Mouse (Mus musculus) hindbrain, embryonic 16.5 days (tissue): ENCODE measurements at regions not wholly inside any gene's neighbourhood (a gene's known extent, or its start where the extent isn't known, plus 50 kb on each side); places are given as distances from the start of the nearest gene placed in this dataset.
A peak's percentile ranks its signal among the peaks of the same experiment; 100 is the strongest.

Experiments
- ATAC-seq: fragments of 200-750 bp; cut with Nextera tagmentation; 2 replicates; pipeline ENCODE4 v1.8.0; 2017; ENCODE audit warnings: moderate TSS enrichment, moderate library complexity
- H3K27ac ChIP-seq: fragments of 300-500 bp; sonication (generic); 2 replicates; pipeline ENCODE4 v1.5.1; 2014; ENCODE audit warnings: low read depth, mild to moderate bottlenecking, control low read depth, low read length, moderate library complexity
- H3K27me3 ChIP-seq: fragments of 300-500 bp; sonication (generic); replicated peaks from 2 replicates; pipeline ENCODE4 v1.6.1; 2014; ENCODE audit warnings: low read length; ENCODE audit not compliant: control insufficient read depth, insufficient read depth
- H3K36me3 ChIP-seq: fragments of 300-500 bp; sonication (generic); 2 replicates; pipeline ENCODE4 v1.6.1; 2014; ENCODE audit warnings: mild to moderate bottlenecking, low read length, moderate library complexity, mixed read lengths; ENCODE audit not compliant: control insufficient read depth, insufficient read depth
- H3K4me1 ChIP-seq: fragments of 300-500 bp; sonication (generic); 2 replicates; pipeline ENCODE4 v1.6.1; 2014; ENCODE audit warnings: low read depth, low read length; ENCODE audit not compliant: control insufficient read depth, insufficient read depth
- H3K4me2 ChIP-seq: fragments of 300-500 bp; sonication (generic); 2 replicates; pipeline ENCODE4 v1.6.1; 2014; ENCODE audit warnings: mild to moderate bottlenecking, low read length, control low read depth, moderate library complexity
- H3K4me3 ChIP-seq: fragments of 300-500 bp; sonication (generic); 2 replicates; pipeline ENCODE4 v1.5.1; 2014; ENCODE audit warnings: mild to moderate bottlenecking, low read length, control low read depth, moderate library complexity
- H3K9ac ChIP-seq: fragments of 300-500 bp; sonication (generic); 2 replicates; pipeline ENCODE4 v1.6.1; 2014; ENCODE audit warnings: low read depth, mild to moderate bottlenecking, control low read depth, low read length, moderate library complexity
- H3K9me3 ChIP-seq: fragments of 300-500 bp; sonication (generic); 2 replicates; pipeline ENCODE4 v1.6.1; 2014; ENCODE audit warnings: mild to moderate bottlenecking, low read length, moderate library complexity; ENCODE audit not compliant: control insufficient read depth
- WGBS: fragments of 180-500 bp; shearing (Covaris S2); extraction: QIAGEN DNeasy Blood & Tissue Kit; methylation state at CpG from one replicate; pipeline ENCODE4 v1.1.7; 2014; 5-methylcytosine and 5-hydroxymethylcytosine counted together

DNA sequence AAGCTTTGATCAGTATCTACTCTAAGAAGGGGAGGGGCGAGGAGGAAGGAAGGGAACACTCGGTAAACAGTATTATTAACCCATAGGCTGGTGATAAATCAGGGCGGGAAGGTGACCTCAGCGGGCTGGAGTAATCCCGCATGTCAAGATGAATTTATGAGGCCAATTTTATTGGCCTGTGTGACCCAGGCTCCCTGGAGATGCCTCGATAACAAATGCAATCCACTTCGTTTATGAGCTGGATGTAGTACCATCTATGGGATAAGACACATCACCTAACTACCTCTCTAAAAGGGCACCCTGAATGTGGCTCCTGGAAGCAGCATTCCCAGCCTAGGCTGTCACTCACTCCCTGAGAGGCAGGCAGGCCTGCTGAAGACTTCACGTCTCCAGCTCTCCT lies 321.2 kb upstream of the Zfp703 start:
- no peaks in the 10 kb centered on the region for H3K27me3 ChIP-seq
- no peak overlapping the region for H3K9ac ChIP-seq
- H3K9me3 ChIP-seq, result no peaks in the 10 kb centered on the region
- H3K4me2 ChIP-seq, result no peak overlapping the region
- no peaks in the 10 kb centered on the region for H3K36me3 ChIP-seq
- no peak overlapping the region for H3K27ac ChIP-seq
- H3K4me3 ChIP-seq, result no peak overlapping the region
- ATAC-seq, result no peak; the same call in 1 of the 2 replicates
- 72% methylated on average over 8 of the region's 8 CpGs for WGBS
- H3K4me1 ChIP-seq, result no peaks in the 10 kb centered on the region; the same call in 1 of the 2 replicates

DNA sequence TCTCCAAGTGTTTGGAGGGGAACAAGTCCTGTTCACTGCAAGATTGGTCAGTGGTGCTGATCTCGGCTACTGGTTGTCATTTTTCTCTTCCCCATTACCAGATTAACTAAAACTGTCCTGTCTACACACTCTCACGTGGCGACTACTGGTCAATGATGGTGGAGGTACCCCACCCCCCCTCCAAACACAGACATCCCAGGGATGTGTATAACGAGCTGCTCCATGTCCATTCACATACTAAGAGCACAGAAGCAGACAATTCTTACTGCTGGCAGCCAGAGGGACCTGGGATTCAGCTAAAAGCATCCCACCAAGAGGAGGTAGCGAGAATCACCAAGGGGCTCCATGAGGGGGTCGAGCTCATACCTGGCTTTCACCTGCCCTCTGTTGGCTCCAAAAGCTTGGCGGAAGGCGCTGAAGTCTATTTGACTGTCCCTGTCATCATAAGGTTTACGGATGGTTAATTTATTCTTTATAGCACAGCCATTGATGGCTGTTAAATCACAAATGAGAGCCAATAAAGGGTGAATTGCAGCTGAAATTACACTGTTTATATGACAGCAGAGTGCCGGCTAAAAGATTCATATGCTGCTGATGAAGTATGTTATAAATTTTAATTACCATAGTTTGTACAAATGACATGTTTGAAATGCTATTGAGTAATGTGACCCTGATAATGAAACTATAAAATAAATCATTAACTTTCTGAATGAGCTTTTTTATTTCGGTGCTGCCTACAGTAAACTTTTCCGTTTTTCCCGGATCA lies 320.6 kb upstream of the Zfp703 start:
- Histone ChIP-seq H3K27ac (no peak overlapping the region), H3K4me1 (no peaks in the 10 kb centered on the region; the same call in 1 of the 2 replicates), H3K27me3 (no peaks in the 10 kb centered on the region), H3K9ac (no peak overlapping the region), H3K36me3 (no peaks in the 10 kb centered on the region), H3K4me2 (no peak overlapping the region), H3K4me3 (no peak overlapping the region), H3K9me3 (no peaks in the 10 kb centered on the region)
- 73% methylated on average over 13 of the region's 13 CpGs for WGBS
- ATAC-seq, result no peak

DNA sequence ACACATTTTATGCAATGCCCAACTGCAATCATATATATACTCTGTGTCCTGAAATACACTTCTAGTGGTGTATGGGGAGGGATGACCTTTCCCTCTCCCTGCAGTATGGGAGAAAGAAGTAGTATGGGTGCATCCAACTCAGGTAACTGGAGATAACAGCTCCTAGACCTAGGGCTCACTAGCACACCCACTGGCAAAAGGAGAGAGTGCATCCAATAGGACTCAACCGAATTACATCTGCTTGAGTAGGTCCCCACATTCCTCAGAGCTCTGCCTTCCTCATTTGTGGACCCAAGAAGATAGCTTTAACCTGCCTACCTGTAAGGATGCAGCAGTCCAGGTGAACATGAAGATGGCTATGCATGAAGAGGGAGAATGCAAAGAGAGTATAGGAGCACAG lies 317.7 kb upstream of the Zfp703 start:
- no peak overlapping the region for H3K4me3 ChIP-seq
- H3K27ac ChIP-seq, result no peak overlapping the region
- no peaks in the 10 kb centered on the region for H3K36me3 ChIP-seq
- no peak overlapping the region for H3K4me2 ChIP-seq
- H3K4me1 ChIP-seq, result no peaks in the 10 kb centered on the region; the same call in 1 of the 2 replicates
- no peak for ATAC-seq
- H3K9me3 ChIP-seq, result no peaks in the 10 kb centered on the region
- WGBS, result 38% methylated on average over 1 of the region's 1 CpGs
- H3K9ac ChIP-seq, result no peak overlapping the region
- H3K27me3 ChIP-seq, result no peaks in the 10 kb centered on the region

DNA sequence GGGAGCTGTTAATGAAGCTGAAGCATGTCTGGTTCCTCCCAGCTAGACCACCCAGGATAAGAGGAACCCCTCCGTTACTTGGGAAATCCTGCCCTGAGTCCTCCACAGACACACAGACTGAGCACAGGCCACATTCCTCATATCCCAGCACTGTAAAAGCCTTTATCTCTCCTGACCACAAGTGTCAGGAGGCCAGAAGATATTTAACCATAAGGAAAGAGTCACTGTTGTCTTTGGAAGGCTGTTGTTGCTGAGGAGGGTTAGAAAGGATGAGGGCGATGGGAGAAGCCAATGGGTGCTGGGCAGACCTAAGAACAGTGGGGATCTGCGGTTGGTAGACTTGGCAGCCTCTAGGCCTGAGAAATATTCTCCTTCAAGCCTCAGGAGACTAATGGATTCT lies 307.6 kb upstream of the Zfp703 start:
- peaks cover 2% of the 10 kb centered on the region; the same call in 1 of the 2 replicates for H3K4me1 ChIP-seq
- no peaks in the 10 kb centered on the region for H3K9me3 ChIP-seq
- no peak for ATAC-seq
- no peaks in the 10 kb centered on the region for H3K36me3 ChIP-seq
- no peak overlapping the region for H3K27ac ChIP-seq
- no peak overlapping the region for H3K9ac ChIP-seq
- WGBS, result 94% methylated on average over 3 of the region's 3 CpGs
- H3K27me3 ChIP-seq, result no peaks in the 10 kb centered on the region
- no peak overlapping the region for H3K4me3 ChIP-seq
- H3K4me2 ChIP-seq, result no peak overlapping the region

DNA sequence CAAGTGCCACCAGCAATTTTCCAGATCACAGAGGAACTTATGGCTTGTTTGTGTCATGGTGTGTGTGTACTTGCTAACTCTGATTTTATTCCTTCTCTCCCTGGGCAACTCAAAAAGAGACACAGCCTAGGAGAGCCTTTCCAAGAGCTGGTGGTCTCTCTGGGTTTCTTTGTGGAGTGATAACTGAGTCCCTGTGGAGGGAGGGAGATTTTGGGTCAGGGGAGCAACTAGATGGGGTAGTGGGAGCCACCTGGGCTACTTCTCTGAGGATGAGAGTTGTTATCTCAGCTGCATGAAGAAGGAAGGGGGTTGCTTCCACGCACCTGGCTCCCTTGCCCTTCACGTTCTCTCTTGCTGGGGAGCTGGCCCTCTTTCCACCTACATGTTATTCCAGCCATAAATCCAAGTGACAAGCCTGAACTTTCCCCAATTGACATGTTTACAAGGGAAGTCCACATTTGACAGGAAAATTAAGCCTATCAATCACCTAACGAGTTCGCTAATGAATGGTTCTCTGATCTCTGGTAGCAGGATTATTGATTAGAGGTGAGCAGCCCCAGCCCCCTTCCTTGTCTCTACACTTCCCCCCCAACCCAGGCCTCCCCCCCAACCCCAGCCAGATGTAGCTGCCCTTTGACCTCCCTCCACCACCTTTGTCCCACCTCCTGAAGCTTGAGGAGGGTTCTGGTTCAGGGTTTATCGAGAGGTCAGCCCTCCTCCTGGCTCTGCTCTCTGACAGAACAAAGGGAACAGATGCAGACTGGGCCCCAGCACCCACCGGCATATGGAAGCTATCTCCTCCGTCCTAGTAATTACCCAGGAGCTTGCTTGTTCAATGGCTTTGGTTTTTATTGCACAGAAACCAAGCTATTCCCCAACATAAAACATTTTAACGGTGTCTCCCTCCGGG lies 304.4 kb upstream of the Zfp703 start:
- H3K27ac ChIP-seq, result no peak overlapping the region
- WGBS, result 34% methylated on average over 9 of the region's 9 CpGs
- no peak for ATAC-seq

DNA sequence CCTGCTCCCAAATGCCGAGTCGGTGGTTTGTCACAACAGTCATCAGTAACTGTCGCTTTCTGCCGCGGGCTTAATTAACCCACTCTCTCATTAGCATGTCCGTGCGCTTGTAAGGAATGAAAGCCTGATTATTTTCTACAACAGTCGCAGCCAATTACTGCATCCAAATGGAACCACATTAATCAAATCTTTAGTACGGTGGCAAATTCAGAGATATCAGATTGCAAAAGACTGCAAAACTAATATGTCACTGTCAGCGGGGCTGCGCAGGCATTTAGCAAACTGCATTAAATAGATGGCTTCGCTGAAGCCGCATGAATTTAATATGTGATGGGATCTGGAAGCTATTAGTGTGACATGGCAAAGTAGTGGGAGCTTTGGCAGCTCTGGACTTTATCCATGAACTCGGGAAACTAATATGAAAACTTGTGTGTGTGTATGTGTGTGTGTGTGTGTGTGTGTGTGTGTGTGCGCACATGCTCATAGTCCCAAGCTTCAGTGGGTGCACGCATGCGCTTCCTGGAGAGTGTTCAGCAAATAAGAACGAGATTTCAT lies 299.5 kb upstream of the Zfp703 start:
- Histone ChIP-seq H3K9ac (no peak overlapping the region), H3K4me3 (no peak overlapping the region), H3K9me3 (no peaks in the 10 kb centered on the region), H3K27ac (no peak overlapping the region), H3K27me3 (no peaks in the 10 kb centered on the region; the same call in 1 of the 2 replicates), H3K4me2 (peak overlapping the region; percentile 18; the same call in 1 of the 2 replicates), H3K4me1 (peaks cover 2% of the 10 kb centered on the region; the same call in 1 of the 2 replicates), H3K36me3 (no peaks in the 10 kb centered on the region)
- ATAC-seq, result peak; percentile 83
- WGBS, result 35% methylated on average over 18 of the region's 18 CpGs

More for the DNA sequence above, 304.4 kb upstream of the Zfp703 start:
- no peaks in the 10 kb centered on the region for H3K36me3 ChIP-seq
- H3K9me3 ChIP-seq, result no peaks in the 10 kb centered on the region
- H3K9ac ChIP-seq, result no peak overlapping the region
- no peak overlapping the region for H3K4me3 ChIP-seq
- peaks cover 2% of the 10 kb centered on the region; the same call in 1 of the 2 replicates for H3K4me1 ChIP-seq
- H3K4me2 ChIP-seq, result no peak overlapping the region
- H3K27me3 ChIP-seq, result no peaks in the 10 kb centered on the region

DNA sequence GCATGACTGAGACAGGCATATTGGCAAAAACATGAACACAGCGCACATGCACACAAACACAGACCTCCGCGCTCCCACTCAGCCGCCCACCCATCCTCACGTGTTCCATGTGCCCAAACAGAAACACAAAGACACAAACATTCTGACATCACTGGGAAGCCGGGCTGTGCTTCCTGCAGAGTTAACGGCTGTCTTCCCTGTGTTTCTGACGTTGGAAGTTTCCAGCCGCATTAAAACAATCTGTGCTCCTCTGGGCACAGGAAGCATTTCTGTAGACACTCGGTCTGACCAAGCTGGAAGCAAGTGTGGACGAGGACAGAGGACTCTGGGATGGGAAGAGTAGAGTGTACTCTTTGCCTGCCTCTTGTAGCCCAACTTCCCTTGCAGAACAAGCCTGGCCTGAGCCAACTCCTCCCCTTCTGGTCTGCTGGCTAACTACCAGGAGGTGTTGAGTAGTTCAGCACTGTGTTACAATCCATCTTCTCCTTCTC lies 296.2 kb upstream of the Zfp703 start:
- no peak for ATAC-seq
- 64% methylated on average over 11 of the region's 11 CpGs for WGBS
- Histone ChIP-seq H3K27me3 (no peaks in the 10 kb centered on the region; the same call in 1 of the 2 replicates), H3K9me3 (no peaks in the 10 kb centered on the region), H3K4me2 (no peak overlapping the region), H3K27ac (no peak overlapping the region), H3K9ac (no peak overlapping the region), H3K4me1 (no peaks in the 10 kb centered on the region), H3K4me3 (no peak overlapping the region), H3K36me3 (no peaks in the 10 kb centered on the region)

DNA sequence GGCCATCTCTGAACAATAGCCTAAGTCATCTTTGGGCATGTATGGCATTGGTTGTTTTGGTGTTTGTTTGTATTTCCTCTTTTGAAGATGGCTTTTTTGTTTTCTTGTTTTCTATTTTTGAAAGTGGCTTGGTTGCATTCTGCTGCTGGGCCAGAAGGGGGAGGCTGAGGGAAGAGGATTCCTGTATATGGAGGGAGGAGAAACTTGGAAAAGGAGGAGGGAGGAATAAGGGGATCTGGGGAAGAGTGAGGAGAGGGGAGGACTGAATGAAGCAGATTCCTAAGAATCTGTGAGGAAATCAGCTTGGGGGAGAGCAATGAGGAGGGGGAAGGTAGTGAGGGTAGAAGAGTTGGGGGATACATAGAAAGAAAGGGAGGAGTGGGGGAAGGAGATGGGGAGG lies 290.0 kb upstream of the Zfp703 start:
- Histone ChIP-seq H3K4me2 (no peak overlapping the region), H3K9me3 (no peaks in the 10 kb centered on the region), H3K4me3 (no peak overlapping the region), H3K9ac (no peak overlapping the region), H3K27ac (no peak overlapping the region), H3K4me1 (peaks cover 6% of the 10 kb centered on the region), H3K27me3 (no peaks in the 10 kb centered on the region), H3K36me3 (no peaks in the 10 kb centered on the region)
- no peak for ATAC-seq

DNA sequence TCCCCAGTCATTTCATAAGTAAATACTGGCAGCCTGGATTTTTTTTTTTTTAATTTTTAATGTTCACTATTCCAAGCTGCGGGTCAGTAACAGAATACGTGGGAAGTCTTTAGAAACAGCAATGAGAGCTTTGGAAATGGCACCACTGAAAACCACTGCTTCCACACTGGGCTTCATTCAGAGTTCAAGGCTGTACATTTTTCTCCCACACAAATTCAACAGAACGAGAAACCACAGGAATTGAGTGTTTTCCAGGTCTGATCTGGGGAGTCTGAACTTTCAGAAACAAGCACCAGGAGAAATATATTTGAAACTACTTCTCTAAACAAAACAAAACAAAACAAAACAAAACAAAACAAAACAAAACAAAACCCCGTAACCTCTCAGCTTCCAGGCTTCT lies 289.1 kb upstream of the Zfp703 start:
- ATAC-seq, result no peak
- 73% methylated on average over 4 of the region's 4 CpGs for WGBS
- Histone ChIP-seq H3K27me3 (no peaks in the 10 kb centered on the region), H3K27ac (no peak overlapping the region), H3K9me3 (no peaks in the 10 kb centered on the region), H3K4me1 (peaks cover 6% of the 10 kb centered on the region), H3K36me3 (no peaks in the 10 kb centered on the region), H3K4me3 (no peak overlapping the region), H3K4me2 (no peak overlapping the region), H3K9ac (no peak overlapping the region)
